Mouse (Mus musculus) c-Kit-positive CD71-positive TER-119-negative erythroid progenitor cells, embryonic 14.5 days (primary cell): ENCODE results near the gene Arsb.

Experiments used
- DNase-seq: peaks from one replicate; pipeline ENCODE4 v3.0.0-alpha.2; 2013; ENCODE audit warnings: low read depth

Arsb gene

GRCm38 (mm10) chr13:93891276-93891675 lies 119.8 kb downstream of the Arsb start:
- no peak for DNase-seq

GRCm38 (mm10) chr13:93892101-93892500 lies 120.7 kb downstream of the Arsb start:
- no peak for DNase-seq

- no peak for DNase-seq
Measured at GRCm38 (mm10) chr13:93894105-93894504, 122.7 kb downstream of the Arsb start.

GRCm38 (mm10) chr13:93895430-93895829 lies 124.0 kb downstream of the Arsb start:
- DNase-seq, result no peak

- DNase-seq, result no peak
Measured at GRCm38 (mm10) chr13:93897943-93898826, 126.8 kb downstream of the Arsb start.

GRCm38 (mm10) chr13:93899378-93900256 lies 128.2 kb downstream of the Arsb start:
- no peak for DNase-seq

- no peak for DNase-seq
Measured at GRCm38 (mm10) chr13:93900934-93901626, 129.7 kb downstream of the Arsb start.

- DNase-seq, result no peak
Measured at GRCm38 (mm10) chr13:93902126-93902525, 130.7 kb downstream of the Arsb start.

GRCm38 (mm10) chr13:93906552-93907245 lies 135.3 kb downstream of the Arsb start:
- no peak for DNase-seq

- DNase-seq, result no peak
Measured at GRCm38 (mm10) chr13:93907971-93908370, 136.5 kb downstream of the Arsb start.

- DNase-seq, result no peak
Measured at GRCm38 (mm10) chr13:93909847-93910246, 138.4 kb downstream of the Arsb start.

GRCm38 (mm10) chr13:93911037-93911436 lies 139.6 kb downstream of the Arsb start:
- DNase-seq, result no peak

GRCm38 (mm10) chr13:93912326-93912915 lies 141.0 kb downstream of the Arsb start:
- DNase-seq, result no peak

- DNase-seq, result no peak
Measured at GRCm38 (mm10) chr13:93914206-93914605, 142.8 kb downstream of the Arsb start.

- DNase-seq, result no peak
Measured at GRCm38 (mm10) chr13:93915641-93916570, 144.5 kb downstream of the Arsb start.

GRCm38 (mm10) chr13:93919536-93919935 lies 148.1 kb downstream of the Arsb start:
- no peak for DNase-seq

GRCm38 (mm10) chr13:93920080-93920785 lies 148.8 kb downstream of the Arsb start:
- no peak for DNase-seq

- DNase-seq, result no peak
Measured at GRCm38 (mm10) chr13:93920786-93921300, 149.4 kb downstream of the Arsb start.
